Mouse (Mus musculus): ENCODE results near the gene Gm49403. TPM values are rescaled to one million over a fixed set of nuclear protein-coding genes. Genes with fewer than 3 reads are reported as not detected.
"Not testable (repeated sequence)": the region's sequence is repeated elsewhere in the genome, so short reads cannot be mapped to it uniquely, and the experiment has no call there.

The Gm49403 gene
- total RNA-seq (2021), result not detected

GRCm38 (mm10) chr19:8883616-8884015, at the start of gene Gm49403, which contains the start of gene Lbhd1:
Gene Gm49403, plus strand, starts transcription at chr19:8883930.
Gene Lbhd1, plus strand, starts transcription at chr19:8883732.
- no peak for DNase-seq (ENCODE audit: extremely low spot score in 1 of 2, low spot score in 2 of 2)
- intact Hi-C loops (cut with DNase I), result no loop called here

DNA sequence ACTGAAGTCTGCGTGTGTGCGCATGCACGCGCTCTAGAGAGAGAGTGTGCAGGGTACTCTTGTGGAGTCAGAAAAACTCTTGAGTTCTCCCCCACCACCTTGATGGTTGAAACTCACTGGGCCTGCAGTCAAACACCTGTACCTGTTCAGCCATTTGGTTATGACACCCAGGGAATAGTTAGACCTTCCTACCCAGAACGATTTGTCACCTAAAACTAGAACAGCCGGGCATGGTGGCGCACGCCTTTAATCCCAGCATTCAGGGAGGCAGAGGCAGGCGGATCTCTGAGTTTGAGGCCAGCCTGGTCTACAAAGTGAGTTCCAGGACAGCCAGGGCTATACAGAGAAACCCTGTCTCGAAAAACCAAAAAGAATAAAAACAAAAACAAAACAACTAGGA, 47.4 kb upstream of the Gm49403 start:
- DNase-seq (ENCODE audit: extremely low spot score in 1 of 2, low spot score in 2 of 2); intact Hi-C loops (cut with DNase I): not testable (repeated sequence)

GRCm38 (mm10) chr19:8837251-8837791, 46.4 kb upstream of the Gm49403 start, which contains the start of gene Bscl2:
Gene Bscl2, plus strand, starts transcription at chr19:8837467.
- peak; percentile 83 to 90 for DNase-seq (ENCODE audit: extremely low spot score in 1 of 2, low spot score in 2 of 2)
- intact Hi-C loops (cut with DNase I), result no loop called here

DNA sequence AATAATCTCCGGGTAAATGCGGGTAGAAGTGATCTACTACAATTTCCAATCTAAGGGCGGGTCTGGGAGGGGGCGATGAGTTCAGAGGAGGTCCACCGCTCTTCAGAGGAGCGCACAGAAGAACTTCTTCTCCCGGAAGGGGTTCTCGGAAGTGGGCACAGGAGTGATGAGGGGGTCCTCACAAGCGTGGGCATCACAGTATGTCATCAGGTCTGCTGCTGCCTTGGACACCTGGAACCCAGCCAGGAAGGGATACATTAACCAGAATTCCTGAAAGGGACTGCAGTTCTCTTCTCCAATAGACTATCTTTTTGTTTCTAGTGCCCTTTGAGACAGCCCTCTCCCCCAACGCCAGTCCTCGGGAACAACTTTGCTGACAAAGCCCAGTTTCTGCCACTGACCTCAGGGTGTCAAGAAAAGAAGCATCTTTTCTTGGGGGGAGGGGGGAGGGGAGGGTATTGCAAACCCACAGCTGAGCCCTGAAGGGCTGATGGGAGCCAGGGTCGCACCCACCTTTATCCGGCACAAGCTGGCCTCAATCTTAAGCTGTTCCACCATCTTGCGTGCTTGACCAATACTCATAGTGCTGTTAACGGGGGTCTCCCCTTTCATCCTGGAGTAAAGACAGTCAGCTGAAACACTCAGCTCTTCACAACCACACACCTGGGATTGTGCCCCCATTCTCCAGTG, 45.5 kb upstream of the Gm49403 start:
- intact Hi-C loops (cut with DNase I), result no loop called here
- DNase-seq (ENCODE audit: extremely low spot score in 1 of 2, low spot score in 2 of 2), result peak in 1 of 2 experiments; percentile 77

DNA sequence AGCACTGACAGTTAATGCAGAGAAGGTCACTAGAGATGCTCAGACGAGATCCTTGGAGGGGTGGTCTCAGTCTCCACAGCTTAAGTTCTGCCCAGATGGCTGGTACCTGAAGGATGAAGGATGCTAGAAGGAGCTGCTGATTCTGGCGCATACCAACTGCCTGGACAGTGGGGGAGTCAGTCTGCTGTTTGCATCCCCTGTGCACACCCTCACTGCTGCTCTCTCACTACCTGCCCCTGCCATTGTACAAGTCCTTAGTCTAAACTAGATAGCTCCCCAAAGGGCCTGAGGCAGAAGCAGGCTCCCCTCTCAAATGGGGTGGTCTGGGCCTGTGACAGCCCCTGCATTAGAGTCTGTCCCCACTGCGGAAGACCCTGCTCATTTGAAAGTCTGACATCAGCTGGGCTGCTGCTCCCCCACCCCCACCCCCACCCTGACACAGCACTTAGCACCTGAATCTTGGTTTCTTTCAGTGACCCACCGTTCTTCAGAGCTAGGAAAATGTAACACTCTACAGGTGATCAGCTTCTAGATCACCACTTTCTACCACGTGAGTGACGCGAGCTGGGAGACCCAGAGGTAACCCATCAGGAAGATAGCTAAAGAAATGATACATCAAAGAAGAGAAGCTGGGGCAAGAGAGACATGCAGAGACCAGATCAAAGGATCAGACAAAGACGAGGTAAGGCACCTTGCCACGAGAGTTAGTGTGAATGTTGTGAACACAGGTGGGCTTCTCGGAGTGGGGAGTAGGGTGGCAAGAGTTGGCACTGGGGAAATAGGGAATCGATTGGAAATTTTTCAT, 44.4 kb upstream of the Gm49403 start, which contains the start of gene Gng3:
Gene Gng3, minus strand, starts transcription at position 92 of the 805 bp plus-strand sequence.
- intact Hi-C loops (cut with DNase I), result no loop called here
- peak; percentile 74 to 82 for DNase-seq (ENCODE audit: extremely low spot score in 1 of 2, low spot score in 2 of 2)

DNA sequence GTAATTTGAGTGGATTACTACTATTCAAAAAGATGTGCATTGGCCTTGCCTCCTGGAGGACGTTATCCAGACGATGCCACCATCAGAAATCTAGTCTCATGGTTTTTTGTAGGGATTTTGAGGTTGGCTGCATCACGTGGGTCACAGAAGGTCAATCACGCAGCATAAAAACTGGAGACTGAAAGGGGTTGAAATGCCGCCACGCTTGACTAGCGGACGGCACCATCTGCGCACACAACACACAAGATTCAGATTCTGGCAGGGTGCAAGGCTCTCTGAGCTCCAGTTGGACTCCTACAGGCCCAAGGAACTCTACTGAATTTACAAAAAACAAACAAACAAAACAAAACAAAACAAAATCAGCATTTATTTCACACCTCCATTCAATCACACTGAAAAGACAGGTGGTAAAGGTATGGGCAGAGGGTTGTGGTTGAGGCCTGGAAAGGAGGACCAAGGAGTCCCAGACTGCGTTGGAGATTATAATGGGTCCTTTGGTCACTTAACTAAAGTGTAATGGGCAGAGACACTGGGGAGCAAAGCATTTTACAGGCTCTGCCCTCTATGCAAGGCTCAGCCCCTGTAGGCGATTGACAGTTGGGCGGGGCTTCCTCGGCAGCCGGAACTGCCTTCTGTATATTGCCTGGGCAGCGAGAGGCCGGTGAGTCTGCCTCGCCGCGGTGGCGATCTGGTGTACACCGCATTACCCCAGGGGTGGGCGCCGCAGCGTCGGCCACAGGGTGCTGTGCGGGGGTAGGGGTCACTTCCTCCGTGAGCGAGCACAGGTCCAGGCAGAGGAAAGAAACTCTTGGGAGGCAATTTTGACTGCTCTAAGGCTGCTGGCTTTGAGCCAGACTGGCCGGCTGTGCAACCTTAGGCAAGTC, 43.6 kb upstream of the Gm49403 start:
- intact Hi-C loops (cut with DNase I), result loop anchor here (5.0 kb wide), 1 partner anchor 57 kb away; the partner anchor contains the start of gene Ganab
- peak; percentile 50 to 88 for DNase-seq (ENCODE audit: extremely low spot score in 1 of 2, low spot score in 2 of 2)

GRCm38 (mm10) chr19:8841012-8841411, 42.7 kb upstream of the Gm49403 start:
- DNase-seq (ENCODE audit: extremely low spot score in 1 of 2, low spot score in 2 of 2), result no peak
- intact Hi-C loops (cut with DNase I), result loop anchor here (5.0 kb wide), 1 partner anchor 56 kb away; the partner anchor contains the start of gene Ganab

GRCm38 (mm10) chr19:8842961-8843360, 40.8 kb upstream of the Gm49403 start:
- no peak for DNase-seq (ENCODE audit: extremely low spot score in 1 of 2, low spot score in 2 of 2)
- intact Hi-C loops (cut with DNase I), result loop anchor here (5.0 kb wide), 1 partner anchor 54 kb away; the partner anchor contains the start of gene Ganab

- intact Hi-C loops (cut with DNase I), result loop anchor here (5.0 kb wide), 1 partner anchor 53 kb away; the partner anchor contains the start of gene Ganab
- DNase-seq (ENCODE audit: extremely low spot score in 1 of 2, low spot score in 2 of 2), result peak; percentile 69 to 84
These were observed 39.2 kb upstream of the Gm49403 start for GRCm38 (mm10) chr19:8844371-8845129.

DNA sequence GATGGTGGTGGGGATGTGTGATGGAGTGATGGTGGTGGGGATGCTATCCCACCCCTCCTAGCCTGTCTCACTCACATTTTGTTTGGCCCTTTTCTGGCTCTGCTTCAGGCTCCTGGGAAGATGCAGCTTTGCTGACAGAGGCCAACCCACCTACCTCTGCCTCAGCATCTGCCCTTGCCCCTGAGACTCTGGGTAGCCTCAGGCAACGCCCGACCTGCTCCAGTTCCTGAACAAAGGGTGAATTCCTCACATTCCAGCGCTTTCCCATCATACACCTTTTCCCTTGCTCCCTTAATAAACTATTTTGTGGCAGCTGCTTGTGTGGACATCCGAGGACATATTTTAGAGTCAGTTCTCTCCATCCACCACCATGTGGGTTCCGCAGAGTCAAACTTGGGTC, 35.4 kb upstream of the Gm49403 start:
- no peak for DNase-seq (ENCODE audit: extremely low spot score in 1 of 2, low spot score in 2 of 2)
- intact Hi-C loops (cut with DNase I), result no loop called here

- intact Hi-C loops (cut with DNase I), result loop anchor here (10.0 kb wide), 1 partner anchor 234 kb away; the partner anchor contains the start of gene Scgb1a1
- DNase-seq (ENCODE audit: extremely low spot score in 1 of 2, low spot score in 2 of 2), result peak in 1 of 2 experiments; percentile 65
These were observed 33.3 kb upstream of the Gm49403 start, which contains the start of gene Lrrn4cl for GRCm38 (mm10) chr19:8850402-8850901. Gene Lrrn4cl, plus strand, starts transcription at chr19:8850768.

- intact Hi-C loops (cut with DNase I), result loop anchor here (10.0 kb wide), 1 partner anchor 233 kb away; the partner anchor contains the start of gene Scgb1a1
- no peak for DNase-seq (ENCODE audit: extremely low spot score in 1 of 2, low spot score in 2 of 2)
These were observed 32.1 kb upstream of the Gm49403 start for GRCm38 (mm10) chr19:8851639-8852038.

DNA sequence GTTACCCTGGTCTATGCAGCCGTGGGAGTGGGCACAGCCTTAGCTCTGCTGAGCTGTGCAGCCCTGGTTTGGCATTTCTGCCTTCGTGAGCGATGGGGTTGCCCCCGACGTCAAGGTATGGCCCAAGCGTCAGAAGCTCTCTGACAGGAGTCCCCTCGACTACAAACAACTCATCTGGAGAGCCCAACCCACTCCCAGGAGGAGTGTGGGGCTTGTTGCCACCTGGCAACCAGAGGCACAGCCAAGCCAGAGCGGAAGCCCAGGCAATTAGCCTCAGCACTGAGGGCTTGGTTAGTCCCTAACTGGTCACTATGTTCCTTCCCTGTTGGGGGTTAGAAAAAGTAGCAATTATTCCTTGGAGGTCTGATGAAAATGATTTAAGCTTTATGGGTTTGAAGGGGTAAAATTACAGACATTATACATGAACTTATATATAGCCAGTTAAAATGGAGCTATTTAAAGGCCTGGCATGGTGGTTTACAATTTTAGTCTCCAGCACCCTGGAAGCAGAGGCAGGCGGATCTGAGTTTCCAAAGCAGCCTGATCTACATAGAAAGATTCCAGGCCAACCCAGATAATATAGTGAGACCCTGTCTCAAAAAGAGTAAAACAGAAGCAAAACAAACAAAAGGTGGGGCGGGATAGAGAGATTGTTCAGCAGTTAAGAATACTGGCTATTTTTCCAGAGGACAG, 31.3 kb upstream of the Gm49403 start:
- DNase-seq (ENCODE audit: extremely low spot score in 1 of 2, low spot score in 2 of 2), result no peak
- intact Hi-C loops (cut with DNase I), result loop anchor here (10.0 kb wide), 1 partner anchor 232 kb away; the partner anchor contains the start of gene Scgb1a1

DNA sequence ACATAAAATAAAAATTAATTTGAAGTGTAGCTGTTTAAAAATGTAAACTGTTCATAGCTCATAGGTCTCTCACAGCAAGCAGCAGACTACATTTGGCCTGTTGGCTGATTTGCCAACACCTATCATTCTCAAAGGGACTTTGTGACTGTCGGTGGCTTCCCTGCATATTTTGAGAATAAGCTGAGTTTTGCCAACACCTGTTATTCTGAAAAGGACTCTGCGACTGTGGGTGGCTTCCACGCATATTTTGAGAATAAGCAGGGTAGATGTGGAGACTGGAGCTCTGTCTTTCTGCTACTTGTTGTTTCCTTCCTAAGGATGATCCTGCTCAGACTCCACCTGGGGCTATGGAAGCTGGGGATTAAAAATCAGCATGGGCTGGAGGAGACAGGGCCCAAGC, 30.6 kb upstream of the Gm49403 start:
- no peak for DNase-seq (ENCODE audit: extremely low spot score in 1 of 2, low spot score in 2 of 2)
- intact Hi-C loops (cut with DNase I), result loop anchor here (10.0 kb wide), 1 partner anchor 232 kb away; the partner anchor contains the start of gene Scgb1a1

GRCm38 (mm10) chr19:8857689-8858088, 26.0 kb upstream of the Gm49403 start:
- peak in 1 of 2 experiments; percentile 69 for DNase-seq (ENCODE audit: extremely low spot score in 1 of 2, low spot score in 2 of 2)

GRCm38 (mm10) chr19:8859018-8859417, 24.7 kb upstream of the Gm49403 start:
- intact Hi-C loops (cut with DNase I), result loop anchor here (10.0 kb wide), 1 partner anchor 226 kb away; the partner anchor contains the start of gene Scgb1a1
- no peak for DNase-seq (ENCODE audit: extremely low spot score in 1 of 2, low spot score in 2 of 2)

More at GRCm38 (mm10) chr19:8857689-8858088, 26.0 kb upstream of the Gm49403 start:
- intact Hi-C loops (cut with DNase I), result loop anchor here (10.0 kb wide), 1 partner anchor 227 kb away; the partner anchor contains the start of gene Scgb1a1
